Mouse (Mus musculus): ENCODE measurements around the gene 1700028J19Rik. TPM values are rescaled to one million over a fixed set of nuclear protein-coding genes. Genes with fewer than 3 reads are reported as not detected.
A peak's percentile ranks its signal among the peaks of the same experiment; 100 is the strongest.

Gene 1700028J19Rik
- 0.72 and 1.2 TPM in 2 replicates for polyA plus RNA-seq (2015; fragmentation: Nextera tagmentation; extraction: Ambion mirVana)

GRCm38 (mm10) chr7:44246055-44246983 is at the start of gene 1700028J19Rik, which contains the start of gene 2410002F23Rik:
1700028J19Rik (minus strand) TSS chr7:44246695.
2410002F23Rik (plus strand) TSS chr7:44246722.
- Histone ChIP-seq H3K4me2 (replicated peaks) (peak within 1 kb of the TSS; percentile 69), H3K4me3 (peak within 1 kb of the TSS; percentile 94), H3K4me1 (peaks cover 36% of the 10 kb centered on the region), H3K27me3 (no peaks in the 10 kb centered on the region; the same call in 1 of the 2 replicates), H3K9me3 (no peaks in the 10 kb centered on the region), H3K27ac (replicated peaks) (peak within 1 kb of the TSS; percentile 96), H3K36me3 (peaks cover 27% of the 10 kb centered on the region), H3K9ac (replicated peaks) (peak within 1 kb of the TSS; percentile 91)
- WGBS: under 1% methylated on average over 62 of the region's 62 CpGs
- peak; percentile 86 for ATAC-seq (replicated peaks)

GRCm38 (mm10) chr7:44291418-44291817 is 44.9 kb upstream of the 1700028J19Rik start:
- Histone ChIP-seq H3K36me3 (no peaks in the 10 kb centered on the region), H3K4me3 (no peak overlapping the region), H3K9ac (replicated peaks) (no peak overlapping the region), H3K9me3 (no peaks in the 10 kb centered on the region), H3K4me2 (replicated peaks) (no peak overlapping the region), H3K27me3 (no peaks in the 10 kb centered on the region), H3K4me1 (no peaks in the 10 kb centered on the region), H3K27ac (replicated peaks) (no peak overlapping the region)
- ATAC-seq (replicated peaks): no peak
- 60% methylated on average over 4 of the region's 4 CpGs for WGBS

- no peak overlapping the region for H3K4me3 ChIP-seq
- H3K36me3 ChIP-seq: no peaks in the 10 kb centered on the region
- no peak for ATAC-seq (replicated peaks)
- no peak overlapping the region for H3K9ac ChIP-seq (replicated peaks)
- no peak overlapping the region for H3K27ac ChIP-seq (replicated peaks)
- H3K4me1 ChIP-seq: no peaks in the 10 kb centered on the region
- 80% methylated on average over 4 of the region's 4 CpGs for WGBS
- H3K4me2 ChIP-seq (replicated peaks): no peak overlapping the region
- H3K9me3 ChIP-seq: no peaks in the 10 kb centered on the region
- H3K27me3 ChIP-seq: no peaks in the 10 kb centered on the region
These were observed 44.5 kb upstream of the 1700028J19Rik start for GRCm38 (mm10) chr7:44290986-44291385.

GRCm38 (mm10) chr7:44287760-44288159 is 41.3 kb upstream of the 1700028J19Rik start:
- no peak overlapping the region for H3K4me2 ChIP-seq (replicated peaks)
- WGBS: 65% methylated on average over 7 of the region's 7 CpGs
- no peaks in the 10 kb centered on the region for H3K36me3 ChIP-seq
- no peaks in the 10 kb centered on the region for H3K9me3 ChIP-seq
- ATAC-seq (replicated peaks): no peak
- no peaks in the 10 kb centered on the region for H3K4me1 ChIP-seq
- no peak overlapping the region for H3K4me3 ChIP-seq
- H3K9ac ChIP-seq (replicated peaks): no peak overlapping the region
- H3K27me3 ChIP-seq: no peaks in the 10 kb centered on the region
- H3K27ac ChIP-seq (replicated peaks): no peak overlapping the region

- Histone ChIP-seq H3K27ac (replicated peaks) (no peak overlapping the region), H3K4me3 (no peak overlapping the region), H3K27me3 (no peaks in the 10 kb centered on the region), H3K9me3 (no peaks in the 10 kb centered on the region), H3K9ac (replicated peaks) (no peak overlapping the region), H3K4me1 (no peaks in the 10 kb centered on the region), H3K36me3 (no peaks in the 10 kb centered on the region), H3K4me2 (replicated peaks) (no peak overlapping the region)
- ATAC-seq (replicated peaks): peak; percentile 19; the same call in 1 of the 2 replicates
- 77% methylated on average over 7 of the region's 7 CpGs for WGBS
These were observed 35.1 kb upstream of the 1700028J19Rik start for GRCm38 (mm10) chr7:44281586-44281985.

GRCm38 (mm10) chr7:44280959-44281358 is 34.5 kb upstream of the 1700028J19Rik start:
- Histone ChIP-seq H3K27ac (replicated peaks) (no peak overlapping the region), H3K27me3 (no peaks in the 10 kb centered on the region), H3K4me3 (no peak overlapping the region), H3K4me1 (no peaks in the 10 kb centered on the region), H3K9ac (replicated peaks) (no peak overlapping the region), H3K36me3 (no peaks in the 10 kb centered on the region), H3K9me3 (no peaks in the 10 kb centered on the region), H3K4me2 (replicated peaks) (no peak overlapping the region)
- no peak for ATAC-seq (replicated peaks)
- WGBS: 53% methylated on average over 1 of the region's 1 CpGs

- Histone ChIP-seq H3K9ac (replicated peaks) (no peak overlapping the region), H3K4me3 (no peak overlapping the region), H3K4me1 (no peaks in the 10 kb centered on the region), H3K4me2 (replicated peaks) (no peak overlapping the region), H3K36me3 (no peaks in the 10 kb centered on the region), H3K27me3 (peaks cover 3% of the 10 kb centered on the region; the same call in 1 of the 2 replicates), H3K9me3 (no peaks in the 10 kb centered on the region), H3K27ac (replicated peaks) (no peak overlapping the region)
- 46% methylated on average over 2 of the region's 2 CpGs for WGBS
- no peak for ATAC-seq (replicated peaks)
These were observed 30.7 kb upstream of the 1700028J19Rik start for GRCm38 (mm10) chr7:44277250-44277622.

- no peaks in the 10 kb centered on the region for H3K4me1 ChIP-seq
- 68% methylated on average over 9 of the region's 10 CpGs for WGBS
- no peak overlapping the region for H3K9ac ChIP-seq (replicated peaks)
- H3K36me3 ChIP-seq: no peaks in the 10 kb centered on the region
- H3K9me3 ChIP-seq: no peaks in the 10 kb centered on the region
- no peak overlapping the region for H3K27ac ChIP-seq (replicated peaks)
- H3K27me3 ChIP-seq: peaks cover 3% of the 10 kb centered on the region; the same call in 1 of the 2 replicates
- no peak overlapping the region for H3K4me2 ChIP-seq (replicated peaks)
- ATAC-seq (replicated peaks): no peak
- H3K4me3 ChIP-seq: no peak overlapping the region
These were observed 30.2 kb upstream of the 1700028J19Rik start for GRCm38 (mm10) chr7:44276461-44277249.

- Histone ChIP-seq H3K4me3 (no peak overlapping the region), H3K9ac (replicated peaks) (no peak overlapping the region), H3K4me2 (replicated peaks) (no peak overlapping the region), H3K27me3 (peaks cover 3% of the 10 kb centered on the region; the same call in 1 of the 2 replicates), H3K9me3 (no peaks in the 10 kb centered on the region), H3K4me1 (no peaks in the 10 kb centered on the region), H3K27ac (replicated peaks) (no peak overlapping the region), H3K36me3 (no peaks in the 10 kb centered on the region)
- 78% methylated on average over 3 of the region's 3 CpGs for WGBS
- no peak for ATAC-seq (replicated peaks)
These were observed 29.1 kb upstream of the 1700028J19Rik start for GRCm38 (mm10) chr7:44275546-44275945.

- ATAC-seq (replicated peaks): no peak
- H3K9me3 ChIP-seq: no peaks in the 10 kb centered on the region
- H3K4me3 ChIP-seq: no peak overlapping the region
- H3K36me3 ChIP-seq: no peaks in the 10 kb centered on the region
- H3K27ac ChIP-seq (replicated peaks): no peak overlapping the region
- WGBS: 41% methylated on average over 11 of the region's 11 CpGs
- no peak overlapping the region for H3K4me2 ChIP-seq (replicated peaks)
- no peak overlapping the region for H3K9ac ChIP-seq (replicated peaks)
- H3K27me3 ChIP-seq: peaks cover 3% of the 10 kb centered on the region; the same call in 1 of the 2 replicates
- no peaks in the 10 kb centered on the region for H3K4me1 ChIP-seq
These were observed 27.6 kb upstream of the 1700028J19Rik start for GRCm38 (mm10) chr7:44274096-44274495.

GRCm38 (mm10) chr7:44273446-44273845 is 27.0 kb upstream of the 1700028J19Rik start:
- no peak overlapping the region for H3K4me3 ChIP-seq
- ATAC-seq (replicated peaks): no peak
- H3K27me3 ChIP-seq: peaks cover 3% of the 10 kb centered on the region; the same call in 1 of the 2 replicates
- H3K9me3 ChIP-seq: no peaks in the 10 kb centered on the region
- H3K4me2 ChIP-seq (replicated peaks): no peak overlapping the region
- 65% methylated on average over 7 of the region's 7 CpGs for WGBS
- H3K9ac ChIP-seq (replicated peaks): no peak overlapping the region
- H3K36me3 ChIP-seq: no peaks in the 10 kb centered on the region
- H3K4me1 ChIP-seq: no peaks in the 10 kb centered on the region
- no peak overlapping the region for H3K27ac ChIP-seq (replicated peaks)

- WGBS: 89% methylated on average over 6 of the region's 7 CpGs
- Histone ChIP-seq H3K4me3 (no peak overlapping the region), H3K4me1 (no peaks in the 10 kb centered on the region), H3K27ac (replicated peaks) (no peak overlapping the region), H3K9me3 (no peaks in the 10 kb centered on the region), H3K4me2 (replicated peaks) (no peak overlapping the region), H3K36me3 (no peaks in the 10 kb centered on the region), H3K27me3 (peaks cover 3% of the 10 kb centered on the region; the same call in 1 of the 2 replicates), H3K9ac (replicated peaks) (no peak overlapping the region)
- no peak for ATAC-seq (replicated peaks)
These were observed 26.1 kb upstream of the 1700028J19Rik start for GRCm38 (mm10) chr7:44272546-44272945.
